Mouse (Mus musculus) testis, adult 2 months (tissue): ENCODE results near the gene Lce3e.

Experiments used
- CTCF ChIP-seq: fragments of 200-500 bp; IDR thresholded peaks from 2 replicates; pipeline ENCODE4 v1.5.1; 2012; ENCODE audit warnings: low read depth, mild to moderate bottlenecking, inconsistent platforms, low read length, moderate library complexity; ENCODE audit not compliant: control insufficient read depth, insufficient read depth, insufficient replicate concordance
- POLR2A ChIP-seq: fragments of 200-500 bp; IDR thresholded peaks from 2 replicates; pipeline ENCODE4 v1.6.1; 2012; ENCODE audit warnings: low read depth, mild to moderate bottlenecking, inconsistent platforms, low read length, moderate library complexity; ENCODE audit not compliant: control insufficient read depth

- TF ChIP-seq CTCF = no peak
- no peak for TF ChIP-seq POLR2A
These were observed 34.2 kb upstream of the Lce3e start, which contains the start of gene Lce3b for GRCm38 (mm10) chr3:92932679-92933078.
